Mouse (Mus musculus) cerebellum, postnatal 25 days (tissue): ENCODE data around the gene Tmem203.

Experiments used
- DNase-seq, 2 experiments: peaks; one replicate each; pipeline ENCODE4 v3.0.0; 2021; ENCODE audit warnings: mixed read lengths in 2 of 2

Tmem203 gene

DNA sequence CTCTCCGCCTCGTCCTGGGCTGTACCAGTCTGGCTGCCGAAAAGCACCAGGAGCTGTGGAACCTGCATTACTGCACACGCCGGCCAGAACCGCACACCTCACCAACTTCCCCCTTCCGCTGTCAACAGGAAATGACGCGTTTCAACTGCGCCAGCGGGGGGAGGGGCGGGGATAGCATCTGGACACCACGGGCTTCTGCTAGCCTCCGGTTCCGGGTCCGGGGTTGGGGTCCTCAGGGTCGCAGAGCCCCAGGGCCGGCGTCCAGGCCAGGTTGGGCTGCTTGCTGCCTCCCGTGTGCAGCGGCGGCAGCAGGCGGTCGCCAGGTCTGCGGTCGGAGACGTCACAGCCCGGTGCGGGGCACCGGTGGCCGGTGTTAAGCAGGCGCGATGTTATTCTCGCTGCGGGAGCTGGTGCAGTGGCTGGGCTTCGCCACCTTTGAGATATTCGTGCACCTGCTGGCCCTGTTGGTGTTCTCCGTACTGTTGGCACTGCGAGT, at the start of gene Tmem203:
TSS of gene Tmem203 (plus strand) at position 156 of the 496 bp plus-strand sequence.
- DNase-seq = peak; percentile 92 to 94

DNA sequence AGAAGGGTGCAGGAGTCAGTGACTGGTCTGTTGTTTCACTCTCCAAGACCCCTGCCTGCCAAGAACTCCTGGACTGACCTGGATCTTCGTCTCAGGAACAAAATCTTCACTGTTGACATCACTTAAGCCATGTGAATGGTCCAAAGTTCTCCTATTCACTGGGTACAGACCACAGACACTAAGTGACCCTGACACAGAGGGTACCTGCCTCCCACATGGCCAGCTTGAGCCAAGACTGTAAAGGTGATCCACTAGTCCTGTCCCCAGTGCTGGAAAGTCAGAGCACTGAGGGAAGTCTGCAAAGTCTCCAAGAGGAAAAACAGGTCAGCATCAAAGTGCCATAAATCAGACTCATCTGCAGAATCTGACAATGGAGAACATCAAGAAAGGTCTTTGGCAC, 47.6 kb upstream of the Tmem203 start:
- DNase-seq = no peak

DNA sequence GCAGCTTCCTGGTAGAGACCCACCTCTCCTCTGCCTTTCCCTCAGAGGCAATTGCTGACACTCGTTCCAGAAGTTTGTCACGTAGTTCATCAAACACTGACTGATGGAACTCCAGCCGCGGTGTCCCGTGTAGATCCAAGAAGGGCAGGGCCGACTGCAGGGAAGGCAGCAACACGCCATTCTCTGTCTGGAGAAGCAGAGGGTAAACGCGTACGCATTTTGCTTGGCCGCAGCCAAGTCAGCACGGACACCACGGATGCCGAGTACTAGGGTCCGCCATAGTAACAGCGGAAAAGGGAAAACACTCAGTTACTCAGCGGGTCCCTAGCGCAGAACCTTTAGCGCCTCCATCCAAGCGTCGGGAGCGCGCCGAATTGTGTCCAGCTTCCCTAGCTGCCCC, 44.6 kb upstream of the Tmem203 start:
- no peak for DNase-seq

DNA sequence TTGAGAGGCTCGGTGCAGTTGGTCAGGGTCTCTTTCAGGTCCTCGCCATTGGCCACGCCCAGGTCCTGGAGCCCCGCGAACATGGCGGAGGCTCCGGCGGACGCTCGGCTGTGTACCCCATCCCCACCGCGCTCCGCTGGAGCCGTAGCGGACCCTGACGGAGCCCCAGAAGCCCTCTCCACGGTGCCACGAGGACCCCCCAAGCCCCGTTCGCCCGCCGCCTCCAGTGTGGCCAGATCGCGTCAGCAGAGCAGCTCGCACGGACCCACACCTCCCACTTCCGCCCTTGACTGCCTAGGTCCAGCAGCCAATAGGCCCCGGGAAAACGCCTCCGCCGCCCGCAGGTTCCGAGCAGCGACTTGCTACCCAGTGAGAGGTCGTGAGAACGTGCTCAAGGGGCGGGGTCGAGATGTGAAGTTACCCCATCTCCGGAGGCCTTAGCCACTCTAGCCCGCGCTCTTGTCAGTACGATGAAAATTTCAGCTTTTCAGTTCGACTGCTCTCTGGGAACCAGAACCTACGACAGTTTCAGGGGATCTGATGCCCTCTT, 44.0 kb upstream of the Tmem203 start, which contains the start of gene Nelfb:
TSS of gene Nelfb (minus strand) at position 369 of the 550 bp plus-strand sequence.
- peak; percentile 92 for DNase-seq

DNA sequence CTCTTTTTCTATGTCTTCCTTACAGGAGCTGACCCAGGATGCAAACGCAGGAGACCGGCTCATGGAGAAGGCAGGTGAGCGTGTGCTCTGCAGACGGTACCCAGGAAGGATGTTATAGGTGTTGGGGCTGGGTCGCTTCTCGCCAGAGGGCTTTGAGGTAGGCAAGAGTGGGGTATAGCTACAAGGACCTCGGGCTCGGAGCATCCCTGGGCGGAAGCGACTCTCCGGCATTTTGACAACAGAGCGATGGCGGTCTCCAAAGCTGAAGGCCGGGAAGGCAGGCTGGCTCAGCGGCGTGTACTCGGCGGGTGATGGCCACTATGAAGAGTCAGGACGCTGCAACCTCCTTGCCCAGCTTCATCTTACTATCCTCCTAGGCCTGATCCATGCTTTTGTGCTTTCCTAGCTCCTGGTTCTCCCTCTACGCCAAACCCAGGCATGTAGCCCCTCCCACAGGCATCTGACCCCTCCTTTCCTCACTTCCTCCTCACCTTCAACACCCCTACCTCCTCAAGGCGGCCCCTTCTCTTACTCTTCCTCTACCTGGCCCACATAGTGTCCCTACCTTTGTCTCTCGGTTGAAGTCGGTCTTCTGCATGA, 41.9 kb upstream of the Tmem203 start:
- no peak for DNase-seq

DNA sequence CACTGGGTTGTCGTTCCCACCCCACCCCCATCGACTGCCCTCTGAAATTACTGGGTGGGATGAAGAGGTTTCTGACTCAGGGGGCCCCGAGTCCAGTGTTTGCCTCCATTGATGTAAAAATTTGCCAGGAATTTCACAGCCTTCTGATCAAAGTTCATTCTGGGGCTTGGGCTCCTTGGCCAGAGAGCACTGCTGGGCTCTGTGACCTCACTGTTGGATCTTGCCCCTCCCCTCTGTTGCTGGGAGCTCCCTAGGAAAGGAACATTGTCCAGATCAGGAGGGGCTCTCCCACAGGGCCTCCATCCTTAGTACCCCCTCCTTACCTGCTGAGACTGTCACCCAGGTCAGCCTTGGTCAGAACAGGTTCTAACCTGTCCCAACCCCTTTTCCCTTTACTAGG, 40.8 kb upstream of the Tmem203 start, which contains the start of gene Stpg3:
TSS of gene Stpg3 (minus strand) at position 194 of the 400 bp plus-strand sequence.
- no peak for DNase-seq

DNA sequence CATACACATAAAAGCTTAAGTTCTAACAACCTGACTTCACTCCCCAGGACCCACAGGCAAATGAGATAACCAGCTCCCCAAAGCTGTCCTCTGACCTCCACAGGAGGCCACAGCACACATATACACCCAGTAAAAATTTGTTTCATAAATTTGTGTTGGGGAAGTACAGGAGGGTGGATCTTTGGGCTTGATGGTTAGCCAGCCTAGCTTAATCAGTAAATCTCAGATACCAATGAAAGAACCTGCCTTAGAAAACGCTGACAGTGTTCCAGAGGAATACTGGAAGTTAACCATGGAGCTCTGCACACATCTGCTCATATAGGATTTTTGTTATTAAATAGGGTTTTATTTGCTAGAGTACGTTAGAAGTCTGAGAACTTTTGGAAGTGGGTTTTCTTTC, 37.6 kb upstream of the Tmem203 start:
- no peak for DNase-seq

DNA sequence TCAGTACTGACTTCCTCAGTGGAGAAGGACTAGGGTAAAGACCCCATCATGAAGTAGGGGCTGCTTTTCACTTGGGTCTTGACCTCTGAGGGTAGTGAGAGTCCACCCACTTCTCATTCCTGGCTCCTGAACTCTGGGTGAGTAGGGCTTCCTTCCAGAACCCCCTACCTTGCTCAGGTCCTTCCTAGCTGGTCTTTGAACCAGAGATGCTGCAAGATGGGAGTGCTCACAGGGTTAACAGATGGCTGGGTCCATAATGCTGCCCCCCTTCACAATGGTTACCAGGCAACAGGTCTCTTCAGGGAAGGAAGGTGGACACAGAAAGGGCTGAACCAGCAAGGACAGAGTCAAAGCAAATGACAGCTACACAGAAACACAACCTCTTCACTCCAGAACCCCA, 36.8 kb upstream of the Tmem203 start, which contains the start of gene Fam166a:
TSS of gene Fam166a (plus strand) at position 301 of the 400 bp plus-strand sequence.
- no peak for DNase-seq

DNA sequence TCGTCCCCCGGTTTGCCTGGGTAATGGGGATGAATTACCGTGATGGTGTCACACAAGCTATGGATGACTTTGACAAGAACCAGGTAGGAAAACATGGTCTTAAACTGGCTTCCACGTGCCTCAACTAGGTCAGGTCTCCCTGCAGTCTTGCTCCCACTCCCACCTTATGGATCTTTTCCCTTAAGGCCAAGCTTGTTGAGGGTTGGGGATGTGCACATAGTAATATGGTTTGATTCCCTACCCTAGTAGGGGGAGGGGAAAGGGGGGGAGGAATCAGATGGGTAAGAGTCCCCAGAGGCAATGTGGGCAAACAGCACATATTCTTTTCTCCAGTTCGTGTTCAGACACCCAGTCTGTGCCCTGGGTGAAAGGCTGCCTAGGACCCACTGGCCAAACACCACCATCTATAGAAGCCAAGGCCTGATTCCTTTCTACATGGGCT, 33.9 kb upstream of the Tmem203 start:
- DNase-seq = no peak

DNA sequence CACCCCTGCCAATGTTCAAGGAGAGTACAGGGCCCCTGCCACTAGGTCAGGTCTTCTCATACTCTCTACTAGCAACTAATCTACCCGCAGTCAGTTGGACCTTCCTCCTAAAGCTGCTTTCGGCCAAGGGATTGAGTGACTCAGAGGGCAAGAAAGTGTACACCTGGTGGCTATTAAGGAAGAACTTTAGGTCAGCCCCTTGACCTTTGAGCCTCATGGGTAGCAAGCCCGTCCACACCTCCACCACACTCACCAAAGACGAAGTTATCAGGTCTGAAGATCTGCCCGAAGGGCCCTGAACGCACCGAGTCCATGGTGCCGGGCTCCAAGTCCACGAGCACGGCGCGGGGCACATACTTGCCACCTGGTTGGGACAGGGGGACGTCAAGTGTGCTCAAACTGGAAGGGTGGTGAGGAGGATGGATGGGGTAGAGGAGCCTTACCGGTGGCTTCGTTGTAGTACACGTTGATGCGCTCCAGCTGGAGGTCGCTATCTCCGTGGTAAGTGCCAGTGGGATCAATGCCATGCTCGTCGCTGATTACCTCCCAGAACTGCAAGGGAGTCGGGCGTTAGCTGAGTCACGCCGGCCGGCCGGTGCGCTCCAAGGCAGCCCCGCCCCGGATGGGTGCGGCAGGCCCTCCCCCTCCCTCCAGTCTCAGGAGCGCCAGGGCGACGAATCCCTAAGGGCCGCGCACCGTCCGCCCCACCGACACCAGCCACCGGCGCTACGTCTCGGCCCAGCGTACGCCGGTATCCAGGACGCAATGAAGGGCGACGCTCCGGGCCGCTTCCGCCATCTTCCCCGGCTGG, 31.4 kb upstream of the Tmem203 start:
- peak in 1 of 2 experiments; percentile 85 for DNase-seq

DNA sequence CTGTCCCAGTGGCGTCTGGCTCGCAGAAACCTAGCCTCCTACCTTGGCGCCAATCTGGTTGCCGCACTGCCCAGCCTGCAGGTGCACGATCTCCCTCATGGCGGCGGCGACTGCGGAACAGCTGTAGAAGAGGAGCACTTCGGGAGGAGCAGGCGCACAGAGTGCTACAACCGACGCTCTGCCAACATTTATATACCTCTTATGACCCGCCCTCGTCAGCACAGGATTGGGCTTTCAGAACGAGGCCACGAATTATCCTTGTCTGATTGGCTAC, 30.8 kb upstream of the Tmem203 start, which contains the start of gene Tubb4b:
TSS of gene Tubb4b (minus strand) at position 211 of the 274 bp plus-strand sequence.
- DNase-seq = no peak

DNA sequence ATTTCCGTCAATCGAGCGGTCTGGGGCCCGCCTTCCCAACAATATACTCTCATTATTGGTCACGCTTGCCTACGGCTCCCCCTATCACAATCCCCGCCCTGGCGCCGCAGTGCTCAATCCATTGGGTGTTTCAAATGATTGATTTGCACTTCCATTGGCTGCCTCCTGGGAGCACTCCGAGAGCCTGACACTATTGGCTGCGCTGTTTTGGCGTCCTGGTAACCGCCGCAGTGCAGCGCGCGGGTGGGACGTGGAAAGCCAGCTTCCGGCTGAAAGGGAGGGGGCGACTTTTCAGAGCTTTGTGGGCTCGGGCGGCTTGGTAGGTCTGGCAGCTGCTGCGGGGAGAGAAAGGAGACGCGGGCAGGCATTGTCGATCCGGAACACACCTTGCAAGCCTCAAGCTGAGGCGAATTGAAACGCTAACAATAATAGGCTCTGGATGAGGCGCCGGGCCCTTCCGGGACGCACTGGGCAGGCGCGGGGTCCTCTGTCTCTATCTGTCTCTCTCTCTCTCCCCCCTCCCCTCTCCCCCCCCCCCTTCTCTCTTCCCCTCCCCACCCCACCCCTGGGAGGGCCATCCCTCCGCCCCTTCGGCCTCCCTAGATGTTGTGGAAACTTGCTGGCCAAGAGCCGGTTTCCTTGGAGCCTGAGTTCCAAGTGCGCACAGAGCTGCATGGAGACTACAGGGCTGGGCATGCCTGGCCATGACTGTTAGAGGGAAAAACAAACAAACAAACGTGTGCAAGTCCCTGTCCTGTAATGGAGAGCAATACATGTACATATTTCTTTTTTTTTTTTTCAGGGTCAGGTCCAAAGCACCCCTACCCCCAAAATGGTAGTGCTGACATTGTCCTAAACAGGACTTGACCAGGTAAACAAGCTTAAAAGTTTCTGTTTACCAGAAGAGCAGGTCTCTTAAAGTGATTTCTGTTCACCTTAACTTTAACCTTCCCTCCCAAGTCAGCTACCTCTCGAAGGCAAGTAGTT, 30.2 kb upstream of the Tmem203 start:
- DNase-seq = peak; percentile 96 to 97

DNA sequence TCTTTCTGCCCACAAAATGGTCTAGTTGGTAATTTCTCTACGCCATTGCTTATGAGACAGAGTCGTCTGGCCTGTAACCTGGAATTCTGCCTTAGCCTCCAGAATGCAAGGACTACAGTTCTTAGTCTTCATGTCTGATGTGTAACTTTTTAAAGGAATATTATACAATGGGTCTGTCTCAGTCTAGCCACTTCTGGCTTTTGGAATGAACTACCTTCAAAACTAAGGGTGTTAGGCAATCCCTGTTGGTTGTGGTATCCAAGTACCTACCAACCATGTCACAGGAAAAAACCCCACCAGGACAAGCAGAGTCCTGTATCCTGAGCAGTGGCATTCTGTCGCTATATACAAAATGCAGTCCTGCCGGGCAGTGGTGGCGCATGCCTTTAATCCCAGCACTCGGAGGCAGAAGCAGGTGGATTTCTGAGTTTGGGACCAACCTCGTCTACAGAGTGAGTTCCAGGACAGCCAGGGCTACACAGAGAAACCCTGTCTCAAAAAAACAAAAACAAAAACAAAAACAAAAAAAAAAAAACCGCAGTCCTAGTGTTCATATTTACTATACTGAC, 29.3 kb upstream of the Tmem203 start:
- DNase-seq = peak in 1 of 2 experiments; percentile 4

DNA sequence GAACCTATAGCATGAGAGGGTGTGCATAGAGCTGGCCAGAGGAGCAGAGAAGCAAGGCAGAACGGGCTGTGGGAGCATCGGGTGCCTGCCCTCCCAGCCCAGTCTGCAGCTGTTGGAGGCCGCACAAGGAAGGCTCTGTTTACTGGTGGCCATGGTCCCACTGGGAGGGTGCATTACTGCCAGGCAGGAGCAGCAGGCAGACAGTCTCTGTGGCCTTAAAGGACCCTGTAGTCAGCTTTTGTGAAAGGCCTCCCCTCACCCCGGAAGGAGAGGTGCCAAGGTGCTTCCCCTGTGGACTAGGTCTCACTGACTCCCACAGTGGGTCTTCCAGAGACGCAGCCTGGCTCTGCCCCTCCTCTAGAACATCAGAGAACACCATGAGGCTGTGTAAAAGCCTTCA, 28.4 kb upstream of the Tmem203 start:
- DNase-seq = peak in 1 of 2 experiments; percentile 50

DNA sequence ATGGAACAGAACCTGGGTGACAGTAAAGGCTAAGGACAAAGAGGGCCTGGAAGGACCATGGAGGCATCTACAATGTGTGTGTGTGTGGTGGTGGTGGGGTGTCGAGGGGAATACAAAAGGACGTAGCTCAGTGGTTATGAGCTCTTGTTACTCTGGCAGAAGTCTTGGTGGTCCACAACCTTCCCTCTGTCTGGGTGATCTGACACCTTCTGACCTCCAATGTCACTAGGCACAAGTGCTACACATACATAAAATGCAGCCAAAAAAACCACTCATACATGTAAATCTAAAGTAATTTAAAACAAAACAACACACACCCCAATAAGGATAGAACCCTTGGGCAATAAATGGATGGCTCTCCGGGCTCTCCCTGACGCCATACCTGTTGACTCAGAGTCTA, 27.8 kb upstream of the Tmem203 start:
- DNase-seq = peak in 1 of 2 experiments; percentile 12

DNA sequence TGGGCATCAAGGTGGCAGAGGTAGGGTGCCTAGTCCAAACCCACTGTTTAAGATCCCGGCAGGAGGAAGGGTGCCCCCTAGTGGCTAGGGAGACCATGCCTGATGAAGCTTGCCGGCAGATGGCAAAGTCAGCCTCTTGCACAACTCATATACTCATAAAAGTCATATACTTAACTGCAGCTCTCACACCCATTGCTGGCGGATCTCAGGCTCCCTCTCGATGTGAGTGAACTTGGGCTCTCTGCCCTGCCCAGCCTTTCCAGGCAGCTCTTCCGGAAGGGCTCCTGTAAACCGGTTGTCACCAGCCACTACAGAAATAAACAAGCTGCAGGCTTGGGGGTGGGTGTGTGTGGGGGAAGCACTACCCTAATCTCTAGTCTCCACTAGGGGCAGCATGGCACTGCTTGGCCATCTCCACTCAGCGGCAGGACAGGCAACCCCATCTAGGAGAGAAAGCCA, 26.8 kb upstream of the Tmem203 start:
- peak; percentile 85 to 90 for DNase-seq

DNA sequence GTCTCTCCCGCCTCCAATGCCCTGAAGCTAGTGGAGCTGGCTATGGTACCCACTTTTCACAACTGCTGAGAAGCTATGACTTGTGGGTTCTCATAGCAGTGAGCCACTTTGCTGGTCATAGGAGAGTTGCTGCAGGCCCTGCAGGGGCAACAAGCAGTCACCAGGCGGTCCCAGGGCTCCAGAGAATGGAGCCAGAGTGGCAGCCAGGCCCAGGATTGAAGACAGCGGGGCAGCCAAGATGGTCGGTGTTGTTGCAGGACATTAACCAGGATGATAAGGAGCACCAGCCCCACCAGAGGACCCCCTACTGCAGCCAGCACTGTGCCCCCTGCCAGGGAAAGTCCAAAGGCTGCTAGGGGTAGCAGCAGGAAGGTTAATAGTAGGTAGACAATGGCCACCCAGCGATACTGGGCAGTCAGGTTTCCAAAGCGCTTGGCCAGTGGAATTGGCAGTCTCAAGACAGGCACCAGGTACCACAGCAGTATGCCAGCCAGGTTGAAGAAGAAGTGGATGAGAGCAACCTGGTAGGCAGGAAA, 26.2 kb upstream of the Tmem203 start:
- DNase-seq = peak in 1 of 2 experiments; percentile 33

DNA sequence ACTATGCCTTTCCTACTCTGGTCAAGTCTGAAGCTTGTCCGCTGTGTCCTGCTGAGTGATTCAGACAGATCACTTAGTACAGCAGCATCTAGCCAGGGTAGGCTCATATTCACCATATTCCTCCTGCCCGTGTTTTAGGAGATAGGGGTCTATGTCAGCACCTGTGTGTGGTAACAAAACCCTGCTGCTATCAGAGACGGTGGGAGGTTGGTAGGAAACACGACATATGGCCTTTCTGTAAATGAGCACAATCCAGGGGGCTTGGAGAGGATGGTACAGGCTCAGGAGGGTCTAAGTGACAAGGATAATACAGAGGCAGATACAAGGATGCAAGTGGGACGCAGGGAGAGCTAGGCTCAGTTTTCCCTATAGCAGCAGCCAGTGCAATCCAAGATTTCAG, 25.7 kb upstream of the Tmem203 start:
- no peak for DNase-seq

DNA sequence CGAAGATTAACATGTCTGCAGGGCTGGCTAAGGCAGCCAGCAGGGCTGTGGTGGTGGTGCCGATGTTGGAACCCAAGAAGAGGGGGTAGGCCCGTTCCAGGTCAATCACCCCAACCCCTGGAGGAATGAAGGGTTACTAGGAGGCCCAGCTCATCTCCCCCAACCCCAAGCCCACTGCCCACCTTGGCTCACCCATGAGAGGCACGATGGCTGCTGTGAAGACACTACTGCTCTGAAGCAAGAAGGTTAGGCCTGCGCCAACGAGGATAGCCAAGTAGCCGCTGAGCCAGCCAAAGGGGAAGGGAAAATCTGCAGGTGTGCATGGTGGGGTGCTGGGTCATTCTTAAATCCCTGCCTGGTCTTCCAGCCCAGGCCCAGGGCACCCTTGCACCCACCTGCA, 24.7 kb upstream of the Tmem203 start:
- peak in 1 of 2 experiments; percentile 12 for DNase-seq

DNA sequence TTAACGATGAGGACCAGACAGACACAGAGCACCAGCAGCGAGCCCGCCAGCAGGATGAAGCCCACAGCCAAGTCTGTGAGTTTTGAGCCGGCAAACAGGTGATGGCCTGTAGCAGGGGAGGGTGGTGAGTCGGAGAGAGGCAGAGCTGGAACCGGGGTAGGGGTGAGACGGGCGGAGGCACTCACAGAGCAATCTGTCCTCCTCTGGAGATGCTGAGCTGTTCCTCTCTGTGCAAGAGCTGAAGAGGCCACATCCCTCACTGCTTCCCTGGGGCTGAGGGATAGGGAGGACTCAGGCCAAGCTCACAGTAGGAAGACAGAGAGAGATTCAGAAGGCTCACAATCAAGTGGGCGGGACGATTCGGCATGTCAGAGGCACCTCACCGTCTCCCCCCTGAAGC, 24.2 kb upstream of the Tmem203 start:
- no peak for DNase-seq

DNA sequence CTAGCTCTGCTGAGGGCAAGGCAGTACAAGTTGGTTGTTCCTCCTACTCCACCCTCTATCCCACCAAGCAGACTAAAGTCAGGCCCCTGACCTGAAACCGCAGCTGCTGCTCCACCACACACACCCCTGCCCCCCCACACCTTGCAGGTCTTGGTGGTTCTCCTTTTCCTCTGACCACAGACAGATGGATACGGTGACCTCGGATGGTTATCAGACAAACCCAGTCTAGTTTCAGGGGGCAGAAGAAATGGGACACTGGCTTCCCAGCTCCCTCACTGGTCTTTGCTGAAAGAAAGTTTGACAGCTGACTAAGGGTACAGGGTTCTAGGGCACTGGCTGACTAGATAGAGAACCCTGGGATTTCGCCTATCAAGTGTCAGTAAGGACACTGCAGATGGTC, 21.8 kb upstream of the Tmem203 start:
- DNase-seq = peak in 1 of 2 experiments; percentile 8

DNA sequence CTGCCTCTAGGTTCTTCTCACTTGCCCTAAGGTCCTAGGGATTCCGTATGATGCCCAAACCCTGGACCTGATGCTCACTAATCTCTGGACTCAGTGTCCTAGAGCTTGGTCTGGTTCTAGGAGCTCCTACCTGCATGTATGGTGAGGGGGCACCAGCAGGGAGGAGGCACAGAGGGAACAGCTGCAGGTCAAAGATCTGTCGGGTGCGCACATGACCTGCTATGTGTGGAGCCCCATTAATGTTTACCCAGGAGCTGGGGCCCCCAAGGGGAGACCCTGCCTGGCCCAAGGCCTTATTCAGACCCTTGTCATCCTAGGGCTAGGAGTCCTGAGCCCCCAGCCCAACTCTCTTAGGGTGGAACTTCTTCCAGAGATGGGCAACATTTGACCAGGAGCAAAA, 21.2 kb upstream of the Tmem203 start, which contains the start of gene Slc34a3:
TSS of gene Slc34a3 (minus strand) at position 315 of the 400 bp plus-strand sequence.
- DNase-seq = peak in 1 of 2 experiments; percentile 2
